13 mouse cellular contexts compared by ENCODE assay signal in the genomic region with DNA sequence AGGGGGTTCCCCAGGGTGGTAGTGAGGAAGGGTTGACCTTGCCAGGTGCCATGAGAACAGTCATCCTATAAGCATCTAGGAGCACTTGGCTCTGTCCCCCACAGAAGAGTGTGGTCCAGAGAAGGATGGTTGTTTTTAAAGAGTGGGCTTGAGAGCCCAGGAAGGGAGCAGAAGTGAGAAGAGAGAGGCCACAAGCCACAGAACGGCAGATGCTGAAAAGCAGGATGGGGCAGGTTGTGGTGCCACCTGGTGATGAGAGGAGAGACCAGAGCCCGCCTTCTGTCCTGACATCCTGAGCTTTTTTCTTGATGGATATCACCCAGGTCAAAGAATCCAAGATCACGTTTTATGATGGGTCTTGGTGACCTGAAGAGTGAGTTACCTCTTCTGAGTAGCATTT.
"Had no signal": no experiment of that assay in that cellular context is flagged by ENCODE, and none has a peak within 500 bp of the region (broad histone marks: within the 10 kb centered on the region; RNA-seq: fewer than 3 reads in every experiment).

No protein-coding gene starts in this region.

- H3K9ac ChIP-seq: limb, embryonic 13.5 days; liver, embryonic 15.5 days; midbrain, embryonic 12.5 days; neural tube, embryonic 15.5 days had no signal

- H3K9me3 ChIP-seq: limb, embryonic 13.5 days; liver, embryonic 15.5 days; midbrain, embryonic 12.5 days; neural tube, embryonic 15.5 days had no signal

- ATAC-seq: hindbrain, embryonic 16.5 days had no signal

- H3K27me3 ChIP-seq: limb, embryonic 13.5 days; liver, embryonic 15.5 days; midbrain, embryonic 12.5 days; neural tube, embryonic 15.5 days had no signal

- H3K36me3 ChIP-seq: limb, embryonic 13.5 days; liver, embryonic 15.5 days; midbrain, embryonic 12.5 days; neural tube, embryonic 15.5 days had no signal

- H3K27ac ChIP-seq: limb, embryonic 13.5 days; liver, embryonic 15.5 days; midbrain, embryonic 12.5 days; neural tube, embryonic 15.5 days had no signal

- H3K4me3 ChIP-seq: limb, embryonic 13.5 days; liver, embryonic 15.5 days; midbrain, embryonic 12.5 days; myocyte; neural tube, embryonic 15.5 days had no signal

- H3K4me2 ChIP-seq: limb, embryonic 13.5 days; liver, embryonic 15.5 days; midbrain, embryonic 12.5 days; neural tube, embryonic 15.5 days had no signal

- H3K4me1 ChIP-seq: liver, embryonic 15.5 days had no signal

- DNase-seq: kidney, adult 8-10 months; kidney, postnatal 10 days; left cerebral cortex, postnatal 4 days; lung, postnatal 10 days; right cerebral cortex, adult 18-20 months; right cerebral cortex, postnatal 25 days; thymus, postnatal 36 days had no signal
